Mouse (Mus musculus) right cerebral cortex, postnatal 4 days (tissue): ENCODE data around the gene Bmp2k.

Experiments
- DNase-seq: peaks from one replicate; pipeline ENCODE4 v3.0.0-alpha.2; 2022

Gene Bmp2k

DNA sequence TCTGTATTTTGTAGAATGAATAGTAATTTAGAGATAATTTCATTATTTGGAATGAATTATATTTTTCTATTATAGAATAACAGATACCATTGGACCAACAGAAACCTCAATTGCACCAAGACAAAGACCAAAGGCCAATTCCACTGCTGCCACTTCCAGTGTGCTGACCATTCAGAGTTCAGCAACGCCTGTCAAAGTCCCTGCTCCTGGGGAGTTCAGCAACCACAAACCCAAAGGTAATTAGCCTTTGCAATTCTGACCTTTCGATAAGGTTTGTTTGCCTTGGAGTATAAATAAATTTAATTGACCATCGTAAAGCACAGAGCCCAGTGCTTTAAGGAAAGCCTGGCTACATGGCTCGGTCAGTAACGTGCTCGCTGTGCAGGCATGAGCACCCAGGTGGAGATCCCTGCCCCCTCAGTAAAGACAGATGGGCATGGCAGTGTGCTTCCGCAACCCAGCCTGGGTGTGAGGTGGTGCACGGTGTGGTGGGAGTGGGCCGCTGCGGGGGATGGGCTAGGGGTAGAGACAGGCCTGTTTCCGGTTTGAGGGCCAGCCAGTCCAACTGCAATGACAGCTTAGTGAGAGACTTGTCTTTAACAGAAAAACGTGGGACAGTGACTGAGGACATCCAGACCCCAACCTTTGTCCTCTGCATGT lies 59.4 kb downstream of the Bmp2k start:
- no peak for DNase-seq

DNA sequence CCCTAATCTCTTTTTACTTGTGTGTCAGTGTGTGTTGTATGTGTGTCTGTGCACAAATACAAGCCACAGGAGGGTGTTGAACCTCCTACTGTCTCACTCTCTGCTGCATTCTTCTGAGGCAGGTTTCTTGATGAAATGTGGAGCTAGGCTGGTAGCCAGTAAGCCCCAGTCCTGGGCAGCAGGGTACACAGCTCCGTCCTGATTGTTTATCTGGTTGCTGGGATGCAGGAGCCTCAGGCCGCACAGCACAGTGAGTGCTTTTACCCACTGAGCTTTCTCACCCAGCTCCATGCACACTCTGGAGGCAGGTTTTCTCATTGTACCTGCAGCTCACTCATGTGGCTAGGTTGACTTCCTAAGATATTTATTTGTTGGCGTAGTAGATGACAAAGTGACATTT lies 63.4 kb downstream of the Bmp2k start:
- DNase-seq, result no peak

DNA sequence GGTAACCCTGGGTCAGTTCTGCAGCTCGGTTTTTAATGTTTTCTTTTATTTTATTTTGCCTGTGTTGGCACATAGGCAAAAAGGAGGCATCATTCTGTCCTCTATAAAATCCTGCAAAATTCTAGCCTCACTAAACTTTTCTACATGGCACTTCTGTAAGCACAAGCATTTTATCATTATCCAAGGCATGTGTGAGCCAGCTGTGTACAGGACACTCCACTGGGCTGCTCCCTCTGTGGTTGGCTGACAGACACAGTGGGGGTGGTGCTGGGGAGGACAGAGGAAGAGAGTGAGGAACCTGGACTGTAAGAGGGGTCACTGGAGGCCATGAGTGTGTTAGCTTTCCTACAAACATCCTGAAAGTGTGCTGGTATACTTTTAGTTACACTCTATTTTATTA lies 64.6 kb downstream of the Bmp2k start:
- no peak for DNase-seq

DNA sequence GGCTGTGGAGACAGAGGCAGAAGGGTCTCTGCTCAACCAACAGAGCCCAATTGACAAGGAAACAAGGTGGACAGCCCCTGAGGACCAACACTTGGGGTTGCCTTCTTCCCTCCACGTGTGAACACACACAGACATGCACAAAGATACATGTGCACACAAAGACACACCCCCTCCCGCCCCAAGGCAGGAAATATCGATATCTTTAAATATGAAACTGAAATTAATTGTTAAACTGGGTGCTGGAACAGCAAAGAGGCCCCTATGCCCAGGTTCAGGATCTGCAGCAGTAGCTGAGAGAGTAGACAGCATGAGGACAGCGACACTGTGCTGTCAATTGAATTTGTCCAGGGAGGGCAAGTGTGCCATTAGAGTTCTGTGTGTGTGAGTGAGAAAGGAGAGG lies 68.3 kb downstream of the Bmp2k start:
- DNase-seq, result no peak

DNA sequence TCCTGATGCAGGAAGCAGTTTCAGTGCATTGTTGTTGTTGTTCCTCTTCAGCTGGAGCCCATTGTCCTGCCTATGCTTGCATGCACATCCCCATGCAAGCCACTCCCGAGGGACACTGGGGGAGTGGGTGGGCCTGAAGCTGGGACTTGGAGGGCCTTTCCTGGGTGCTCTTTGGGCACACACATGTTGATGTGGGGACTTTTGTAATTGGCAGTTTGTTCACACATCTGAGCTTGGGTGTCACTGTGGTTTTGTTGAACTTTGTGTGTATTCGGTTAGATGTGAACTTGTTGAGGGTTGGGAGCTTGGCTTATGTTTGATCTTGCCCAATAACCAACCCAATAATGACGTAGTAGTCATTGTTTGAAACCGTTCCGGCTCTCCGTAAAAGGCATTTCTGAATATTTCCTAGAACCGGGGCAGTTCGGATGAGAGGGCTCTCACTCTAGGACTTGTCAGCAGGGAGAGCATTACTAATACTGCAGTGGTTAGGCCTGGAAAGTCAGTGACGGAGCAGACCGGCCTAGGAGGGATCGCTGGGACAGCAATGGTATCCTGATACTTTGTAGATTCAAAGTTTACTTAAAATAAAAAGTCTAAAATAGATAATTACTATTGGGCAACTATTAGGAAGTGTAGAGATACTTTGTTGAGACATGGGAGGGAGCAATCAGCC lies 78.1 kb downstream of the Bmp2k start:
- no peak for DNase-seq

DNA sequence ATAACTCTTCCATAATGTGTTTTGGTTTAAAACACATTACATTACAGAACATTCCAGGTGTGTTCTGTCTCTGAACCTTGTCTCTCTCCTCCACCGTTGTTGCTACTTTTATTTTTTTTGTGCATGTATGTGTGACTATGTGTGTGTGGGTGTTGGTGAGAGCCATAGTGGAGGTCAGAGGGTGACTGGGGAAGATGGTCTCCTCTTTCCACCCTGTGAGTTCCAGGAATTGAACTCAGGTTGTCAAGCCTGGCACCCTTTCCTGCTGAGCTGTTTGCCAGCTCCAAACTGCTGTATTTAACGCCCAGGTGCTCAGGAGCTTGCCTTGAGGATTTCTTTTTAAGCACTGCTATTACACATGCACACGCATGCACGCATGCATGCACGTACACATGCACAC lies 78.7 kb downstream of the Bmp2k start:
- DNase-seq, result no peak

DNA sequence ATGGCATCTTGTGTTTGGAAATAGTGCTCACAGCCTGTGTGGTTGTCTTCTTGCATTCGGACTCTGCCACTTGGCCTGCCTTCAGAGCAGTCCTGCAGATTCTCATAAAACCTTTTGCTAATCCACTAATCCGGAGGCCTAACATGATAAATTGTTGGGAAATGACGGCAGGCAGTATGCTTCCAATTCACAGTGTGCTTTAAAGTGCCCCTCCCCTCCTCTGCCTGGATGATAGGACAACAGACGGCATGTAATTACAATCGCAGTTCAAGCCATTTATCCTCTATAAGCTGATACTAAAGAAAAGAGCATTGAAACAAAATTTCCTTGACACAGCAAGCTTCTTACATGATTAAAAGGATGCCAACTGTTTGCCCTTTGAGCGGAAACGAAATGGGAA lies 80.2 kb downstream of the Bmp2k start:
- DNase-seq, result no peak

DNA sequence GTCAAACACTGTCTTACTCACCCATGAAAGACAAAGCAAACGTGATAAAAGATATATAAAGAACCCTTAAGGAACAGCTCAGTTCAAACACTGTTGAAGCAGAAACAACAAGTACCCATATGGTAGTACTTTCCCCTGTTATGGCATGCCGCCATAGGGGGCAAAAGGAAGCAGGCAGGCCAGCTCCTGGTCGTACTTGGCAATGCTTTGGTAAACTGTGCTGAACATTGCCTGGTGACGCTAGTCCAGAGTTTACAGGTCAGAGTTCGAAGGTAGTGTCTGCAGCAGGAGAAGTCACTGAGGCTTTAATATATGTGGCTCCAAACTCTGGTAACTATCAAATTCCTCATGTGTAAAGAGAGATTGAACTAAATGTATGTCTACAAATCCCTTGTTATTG lies 81.2 kb downstream of the Bmp2k start:
- no peak for DNase-seq

DNA sequence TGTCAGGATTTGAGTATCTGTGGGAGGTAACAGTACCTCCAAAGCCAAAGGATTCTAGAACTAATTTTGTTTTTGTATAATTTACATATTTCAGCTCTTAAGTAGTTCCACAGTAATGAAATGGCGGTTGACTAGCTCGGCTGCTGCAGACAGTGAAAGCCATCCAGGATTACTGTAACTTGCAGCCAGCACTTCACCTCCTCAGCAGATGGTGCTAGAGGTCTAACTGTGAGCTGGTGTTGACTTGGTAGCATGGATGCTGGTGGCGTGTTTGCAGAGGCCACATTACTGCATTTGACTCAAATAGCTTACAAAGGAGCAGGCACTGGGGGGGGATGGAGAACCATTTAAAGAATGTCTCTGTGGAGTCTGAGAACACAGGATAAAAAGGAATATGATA lies 84.0 kb downstream of the Bmp2k start:
- peak; percentile 19 for DNase-seq

DNA sequence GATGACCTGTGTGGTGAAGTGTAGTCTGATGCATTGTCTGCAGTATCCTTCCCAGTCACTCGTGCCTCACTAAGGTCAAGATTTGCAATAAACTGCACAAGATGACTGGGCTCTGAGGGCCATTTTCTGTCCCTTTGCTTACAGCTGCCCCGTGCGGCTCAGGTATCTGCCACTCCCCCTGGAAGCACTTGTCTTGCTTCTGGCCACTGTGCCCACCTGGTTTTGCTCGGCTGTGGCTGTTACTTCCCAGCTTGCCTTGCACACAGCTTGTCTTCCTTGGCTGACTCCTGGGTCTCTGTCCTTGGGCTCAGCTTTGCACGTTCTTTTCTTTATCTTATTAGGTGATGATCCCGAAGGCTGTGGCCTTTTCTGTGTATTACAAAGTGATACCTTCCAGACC lies 86.2 kb downstream of the Bmp2k start:
- no peak for DNase-seq

DNA sequence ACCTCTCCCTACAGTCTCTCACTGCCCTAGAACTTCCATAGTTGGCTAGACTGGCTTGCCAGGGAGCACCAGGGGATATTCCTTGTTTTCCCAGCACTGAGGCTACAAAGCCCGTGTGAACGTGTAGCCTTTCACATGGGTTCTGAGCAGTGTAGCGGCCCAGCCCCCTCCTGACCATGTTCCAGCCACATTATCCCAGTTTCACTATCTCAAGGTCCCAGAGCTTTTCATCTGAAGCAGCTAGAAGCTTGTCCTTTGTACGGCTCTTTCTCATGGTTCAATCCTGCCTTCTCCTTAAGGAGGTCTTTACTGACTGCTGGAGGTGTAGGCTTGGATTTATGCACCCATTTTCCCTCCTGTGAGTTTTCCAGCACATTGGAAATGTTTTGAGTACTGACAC lies 87.1 kb downstream of the Bmp2k start:
- DNase-seq, result no peak

DNA sequence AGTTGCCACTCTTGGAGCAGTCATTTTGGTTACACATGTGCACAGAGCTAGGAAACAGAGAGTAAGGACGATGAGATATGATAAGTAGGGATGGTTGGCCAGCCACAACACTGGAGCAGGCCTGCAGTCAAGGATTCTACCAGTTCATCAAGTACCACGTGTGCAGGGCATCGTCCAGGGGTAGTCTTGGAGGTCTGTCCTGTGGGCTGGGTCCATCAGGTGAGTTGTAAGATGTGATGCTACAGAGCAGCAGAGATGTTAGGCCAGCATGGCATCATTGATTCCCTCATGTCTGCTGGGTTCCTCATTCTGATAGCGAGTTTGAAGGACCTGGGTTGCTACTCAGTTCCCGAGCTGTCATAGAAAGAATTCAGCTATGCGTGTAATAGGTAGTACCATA lies 87.6 kb downstream of the Bmp2k start:
- no peak for DNase-seq

DNA sequence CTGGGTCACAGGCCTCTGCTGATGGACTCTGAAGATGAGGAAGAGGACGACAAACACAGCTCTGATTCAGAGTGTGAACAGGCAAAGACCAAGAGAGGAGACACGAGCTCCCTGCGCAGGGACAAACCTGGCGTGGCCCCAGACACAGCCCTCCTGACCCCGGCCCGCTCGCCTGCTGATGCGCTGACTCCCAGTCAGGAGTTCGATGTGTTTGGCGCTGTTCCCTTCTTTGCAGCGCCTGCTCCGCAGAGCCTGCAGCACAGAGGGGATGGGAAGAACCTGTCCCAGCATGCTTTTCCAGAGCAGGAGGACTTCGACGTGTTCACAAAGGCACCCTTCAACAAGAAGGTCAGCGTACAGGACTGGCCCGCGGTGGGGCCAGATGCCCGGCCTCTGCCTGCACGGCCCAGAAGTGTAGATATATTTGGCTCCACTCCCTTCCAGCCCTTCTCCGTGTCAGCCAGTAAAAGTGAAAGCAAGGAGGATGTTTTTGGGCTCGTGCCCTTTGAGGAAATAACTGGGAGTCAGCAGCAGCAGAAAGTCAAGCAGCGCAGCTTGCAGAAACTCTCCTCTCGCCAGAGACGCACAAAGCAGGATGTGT lies 89.6 kb downstream of the Bmp2k start:
- DNase-seq, result no peak

DNA sequence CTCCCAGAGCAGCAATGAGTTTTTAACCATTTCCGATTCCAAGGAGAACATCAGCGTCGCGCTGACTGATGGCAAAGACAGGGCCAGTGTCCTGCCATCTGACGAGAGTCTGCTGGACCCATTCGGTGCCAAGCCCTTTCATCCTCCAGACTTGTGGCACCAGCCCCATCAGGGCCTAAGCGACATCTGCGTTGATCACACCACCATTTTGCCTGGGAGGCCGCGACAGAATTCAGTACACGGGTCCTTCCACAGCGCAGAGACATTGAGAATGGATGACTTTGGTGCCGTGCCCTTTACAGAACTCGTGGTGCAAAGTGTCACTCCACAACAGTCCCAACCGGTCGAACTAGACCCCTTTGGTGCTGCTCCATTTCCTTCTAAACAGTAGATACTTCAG lies 90.3 kb downstream of the Bmp2k start:
- no peak for DNase-seq

DNA sequence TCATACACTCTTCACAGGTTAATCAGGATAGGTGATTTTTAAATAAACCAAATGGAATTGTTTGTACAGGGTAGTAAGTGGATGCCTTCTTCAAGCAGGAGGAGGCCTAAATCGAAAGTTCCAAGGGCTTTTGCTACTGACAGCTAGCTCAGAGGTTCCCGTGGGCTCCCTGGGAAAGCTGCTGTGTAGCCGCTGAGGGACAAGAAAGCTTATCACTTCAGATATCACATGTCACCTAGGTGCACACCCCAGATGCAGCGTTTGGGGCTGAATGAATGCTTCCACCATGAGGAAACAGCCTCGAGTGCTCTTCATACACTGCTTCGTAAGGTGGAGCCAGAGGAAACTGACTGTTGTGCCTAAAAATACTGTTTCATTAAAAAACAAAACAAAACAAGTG lies 90.7 kb downstream of the Bmp2k start:
- no peak for DNase-seq

DNA sequence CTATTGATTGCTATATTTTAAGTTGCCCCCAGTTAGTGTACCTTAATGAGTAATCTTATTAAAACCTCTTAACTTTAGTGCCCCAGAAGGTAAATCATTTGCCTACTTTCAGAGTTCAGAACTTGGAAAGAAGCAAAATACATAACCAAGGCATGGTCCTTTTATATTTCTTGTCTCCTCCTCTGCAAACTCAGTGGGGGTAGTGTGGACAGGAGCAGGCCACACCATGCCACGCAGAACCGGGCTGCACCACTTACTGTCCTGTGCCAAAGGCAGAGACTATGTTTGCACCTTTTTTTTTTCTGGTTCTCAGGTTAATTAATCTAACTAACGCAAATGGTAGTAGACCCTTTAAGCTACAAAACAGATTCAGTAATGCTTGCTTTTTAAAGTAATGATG lies 91.9 kb downstream of the Bmp2k start:
- no peak for DNase-seq

DNA sequence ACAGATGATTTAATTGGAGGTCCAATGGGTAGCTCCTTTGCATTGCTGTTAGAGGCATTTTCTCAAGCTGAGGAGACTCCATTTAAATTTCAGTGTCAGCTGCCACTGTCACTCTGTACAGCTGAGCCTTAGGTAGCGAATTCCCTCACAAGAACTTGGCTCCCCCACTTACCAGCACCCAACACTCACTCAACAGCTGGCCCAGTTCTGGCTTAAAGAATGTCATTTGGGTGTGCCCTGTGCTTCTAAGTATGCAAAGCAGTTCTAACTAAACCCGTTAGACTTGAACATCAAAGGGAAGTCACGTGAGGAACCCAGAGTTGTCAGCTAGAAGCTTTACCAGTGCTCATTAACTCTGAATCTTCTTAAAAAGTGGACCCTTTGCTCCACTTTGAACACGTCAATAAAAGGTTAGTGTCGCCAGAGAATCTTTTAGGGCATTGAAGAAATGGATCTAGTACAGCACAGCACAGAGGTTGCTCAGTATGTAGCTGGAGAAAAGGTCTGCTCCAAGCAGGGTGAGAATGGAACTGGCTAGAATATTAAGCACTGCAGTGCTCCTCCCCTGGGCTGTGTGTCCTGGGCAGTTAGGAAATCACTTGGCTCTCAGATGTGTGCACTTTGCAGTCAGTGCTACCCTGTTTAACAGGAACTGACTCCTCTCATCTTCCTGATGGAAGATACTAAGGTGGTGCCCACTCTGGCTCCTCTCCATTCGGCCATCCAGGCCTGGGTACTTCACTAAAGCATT lies 92.7 kb downstream of the Bmp2k start:
- no peak for DNase-seq

DNA sequence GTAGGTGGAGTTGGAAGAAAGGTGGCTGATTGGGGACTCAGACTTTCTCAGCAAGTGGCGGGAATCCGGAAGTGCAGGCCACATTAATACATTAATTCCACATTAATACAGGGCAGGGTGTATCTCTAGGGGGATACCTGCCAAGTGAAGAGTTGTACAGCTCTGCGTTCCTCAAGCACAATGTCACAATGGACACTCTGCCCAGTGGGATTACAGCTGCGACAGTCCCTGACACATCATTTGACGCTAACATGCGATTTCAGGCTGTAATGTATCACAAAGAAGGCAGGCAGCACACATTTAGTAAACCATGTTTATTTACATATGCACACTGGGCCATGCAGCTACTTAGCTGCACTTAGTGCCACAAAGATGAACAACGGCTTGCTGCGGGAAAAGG lies 95.5 kb downstream of the Bmp2k start:
- DNase-seq, result no peak

DNA sequence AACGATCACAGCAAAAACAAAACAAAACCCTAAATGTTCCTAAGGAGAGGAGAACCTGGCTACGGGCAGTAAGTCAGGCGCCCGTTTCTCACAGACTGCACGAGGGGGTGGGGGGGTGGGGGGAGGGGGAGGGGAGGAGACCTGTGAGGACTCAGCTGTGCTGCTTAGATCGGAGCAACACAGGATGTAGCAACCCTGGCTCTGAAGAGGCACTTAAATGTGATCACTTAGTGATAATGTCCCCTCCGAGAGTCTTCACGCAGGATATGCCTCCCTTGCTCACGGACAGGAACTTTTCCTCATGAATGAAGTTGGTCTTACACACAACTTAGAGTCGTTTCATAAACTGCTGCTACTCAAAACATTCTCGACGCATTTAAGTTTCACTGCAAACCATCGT lies 97.8 kb downstream of the Bmp2k start:
- no peak for DNase-seq

DNA sequence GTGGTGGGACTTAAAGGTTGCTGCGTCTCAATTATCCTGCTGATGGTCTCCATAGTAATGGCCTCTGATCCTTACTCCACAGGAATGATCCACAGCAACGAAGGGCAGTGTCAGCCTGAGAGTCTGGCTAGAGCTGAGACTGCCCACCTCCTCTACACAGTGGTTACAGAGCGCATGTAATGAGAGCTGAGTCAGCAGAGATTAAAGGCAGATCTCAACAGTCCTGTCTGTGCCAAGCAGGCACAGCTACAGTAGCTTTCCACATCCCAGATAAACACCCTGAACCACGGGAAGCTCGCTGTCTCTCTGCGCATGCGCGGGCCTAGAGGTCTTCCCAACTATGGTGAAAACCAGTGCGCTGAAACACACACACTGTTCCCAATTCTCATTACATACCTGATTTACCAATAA lies 100.1 kb downstream of the Bmp2k start:
- no peak for DNase-seq

DNA sequence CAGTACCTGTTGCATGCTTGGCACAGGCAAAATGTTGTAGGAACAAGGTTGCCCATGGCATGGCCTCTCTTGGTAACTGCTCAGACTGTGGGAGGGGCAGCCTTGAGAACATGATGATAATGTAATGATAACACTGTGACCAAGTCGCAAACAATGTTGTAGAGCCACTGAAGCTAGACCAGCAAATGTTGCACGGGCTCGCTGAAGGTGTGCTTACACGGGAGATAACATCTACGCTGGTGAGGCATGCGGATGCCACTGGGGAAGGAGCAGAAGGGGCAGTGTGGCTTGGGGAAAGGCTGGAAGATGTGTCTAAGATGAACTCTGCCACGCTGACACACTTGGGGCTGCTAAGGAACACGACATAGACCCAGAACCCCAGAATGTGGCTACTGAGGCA lies 102.5 kb downstream of the Bmp2k start:
- no peak for DNase-seq

DNA sequence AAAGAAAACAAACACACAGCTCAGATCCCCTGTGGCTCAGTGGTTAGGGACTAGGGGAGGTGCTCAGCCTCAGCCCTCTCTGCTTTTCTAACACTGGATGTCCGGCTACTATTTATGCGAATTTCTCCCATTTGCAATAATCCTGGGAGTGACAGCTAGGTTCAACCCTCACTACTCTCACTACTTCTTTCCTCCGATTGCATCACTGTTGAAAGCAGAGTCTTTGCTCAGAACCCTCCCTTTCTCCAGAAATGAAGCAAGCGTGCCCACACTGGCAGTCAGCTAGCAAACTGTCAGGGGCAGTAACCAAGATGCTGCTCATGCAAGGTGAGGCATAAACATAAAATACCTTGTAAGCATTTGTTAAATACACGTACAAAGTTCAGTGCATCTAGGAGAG lies 110.8 kb downstream of the Bmp2k start:
- DNase-seq, result no peak

DNA sequence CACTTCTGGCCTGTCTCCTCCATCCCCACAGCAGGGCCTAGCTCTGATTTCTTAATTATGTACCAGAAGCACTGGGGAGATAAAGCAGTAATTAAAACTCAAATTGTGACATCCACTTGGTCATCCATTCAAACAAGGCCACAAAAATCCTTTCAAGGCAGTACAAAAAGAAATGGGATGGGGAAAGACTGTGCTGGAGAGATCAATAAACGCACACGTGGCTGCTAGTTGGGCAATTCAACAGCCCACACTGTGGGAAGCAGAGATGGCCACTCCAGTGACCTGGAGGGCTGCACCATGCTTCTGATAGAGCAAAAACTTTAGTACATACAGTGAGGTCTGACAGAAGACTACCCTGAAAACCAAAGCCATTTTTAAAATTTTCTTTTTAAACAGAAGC lies 112.6 kb downstream of the Bmp2k start:
- no peak for DNase-seq

DNA sequence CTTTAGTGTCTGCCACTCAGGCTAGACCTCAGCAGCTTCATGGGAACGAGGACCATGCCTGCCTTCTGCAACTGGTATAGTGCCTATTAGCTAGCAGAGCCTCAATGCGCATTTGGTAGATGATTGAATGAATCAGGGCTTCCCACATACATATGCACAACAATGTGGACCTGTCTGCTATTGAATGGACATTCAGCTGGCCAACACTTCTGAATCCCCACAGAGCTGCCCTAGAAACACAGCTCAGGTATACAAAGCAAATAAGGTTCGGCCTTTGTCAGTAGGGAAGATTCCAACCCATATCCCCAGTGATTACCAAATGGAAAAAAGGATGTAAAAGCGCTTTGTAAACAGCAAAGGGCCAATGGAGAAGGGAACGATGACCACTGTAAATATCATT lies 113.2 kb downstream of the Bmp2k start:
- DNase-seq, result no peak
